Mouse (Mus musculus): ENCODE measurements around the gene Slc22a17.

GRCm38 (mm10) chr14:54941024-54941978 is 28.4 kb upstream of the Slc22a17 start:
- no peak for TF ChIP-seq CTCF (IDR thresholded peaks at IDR 0.05; ENCODE audit: control insufficient read depth, insufficient read depth, insufficient replicate concordance, low read depth, low read length)
- TF ChIP-seq POLR2A (IDR thresholded peaks at IDR 0.05; ENCODE audit: control insufficient read depth, low read depth, low read length) = no peak
